Comparison of ENCODE assay signal across 16 mouse cellular contexts in the genomic region with DNA sequence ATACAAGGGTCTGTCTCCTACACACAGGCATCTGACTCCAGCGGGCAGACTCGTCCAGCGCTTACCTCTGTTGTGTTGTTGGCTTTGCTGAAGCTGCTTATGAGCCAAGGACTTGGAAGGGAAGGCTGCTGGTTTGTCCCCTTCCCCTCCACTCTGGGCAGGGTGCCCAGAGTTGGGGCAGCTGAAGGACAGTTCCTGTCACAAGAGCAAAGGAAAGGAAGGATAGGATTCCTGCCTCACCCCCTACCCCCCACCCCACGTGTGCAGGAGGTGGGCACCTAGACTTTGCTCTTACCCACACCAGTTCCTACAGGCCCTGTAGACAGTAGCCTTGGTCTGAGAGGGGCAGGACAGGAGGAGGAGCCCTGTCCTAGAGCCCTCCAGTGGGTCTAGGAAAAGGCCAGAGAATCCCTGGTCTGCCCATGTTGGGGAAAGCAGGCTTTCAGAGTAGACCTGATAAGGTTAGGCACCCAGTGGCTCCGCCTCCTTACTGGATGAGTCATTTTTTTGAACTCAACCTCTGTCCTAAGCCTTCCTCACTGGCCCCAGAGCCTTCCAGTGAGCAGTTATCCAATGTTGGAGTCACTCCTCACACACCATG. TPM values are rescaled to one million over a fixed set of nuclear protein-coding genes. Genes with fewer than 3 reads are reported as not detected.
A peak's percentile ranks its signal among the peaks of the same experiment; 100 is the strongest.
DNase-seq lines count a peak whose midpoint lies in the region; ATAC-seq and TF ChIP-seq lines count a peak whose summit lies in the region.
"Had no signal": no experiment of that assay in that cellular context is flagged by ENCODE, and none has a peak within 500 bp of the region (broad histone marks: within the 10 kb centered on the region; RNA-seq: fewer than 3 reads in every experiment).

No protein-coding gene starts in this region.

- peaks cover 38% of the 10 kb centered on the region for H3K27me3 ChIP-seq in heart, embryonic 10.5 days (ENCODE audit: insufficient read depth, poor library complexity, severe bottlenecking)

- TF ChIP-seq POLR2A in lung, adult 2 months (IDR thresholded peaks at IDR 0.05; ENCODE audit: borderline replicate concordance, extremely low read depth, low read depth, low read length): no peak

- no peak for TF ChIP-seq CTCF in lung, adult 2 months (IDR thresholded peaks at IDR 0.05; ENCODE audit: insufficient read depth, low read length)

- H3K4me3 ChIP-seq in heart, embryonic 10.5 days: no peak overlapping the region
- H3K4me3 ChIP-seq in lung, adult 2 months (replicated peaks; ENCODE audit: extremely low read depth, low read depth, low read length): no peak overlapping the region
- H3K4me3 ChIP-seq: myocyte had no signal

- H3K36me3 ChIP-seq in heart, embryonic 10.5 days: no peaks in the 10 kb centered on the region

- no peak overlapping the region for H3K27ac ChIP-seq in heart, embryonic 10.5 days

- peak; percentile 98 for DNase-seq in heart, adult 11 months
- DNase-seq in heart, embryonic 10.5 days (ENCODE audit: low spot score): no peak
- peak; percentile 16 for DNase-seq in lung, postnatal 10 days
- no peak for DNase-seq in lung, adult 2 months
- peak; percentile 48 for DNase-seq in heart, adult 8-10 months (ENCODE audit: low spot score)
- no peak for DNase-seq in thymus, adult 18-20 months
- DNase-seq: kidney, adult 11 months; right cerebral cortex, postnatal 14 days; thymus, postnatal 14 days had no signal

- H3K9me3 ChIP-seq in heart, embryonic 10.5 days: no peaks in the 10 kb centered on the region

- 0 out of 2 replicates have a peak, but pooled peaks have one; percentile 31 for ATAC-seq in megakaryocyte-erythroid progenitor cell, adult 5-6 weeks (replicated peaks; ENCODE audit: low FRiP score, low TSS enrichment, poor library complexity, severe bottlenecking)
- ATAC-seq: forebrain, embryonic 14.5 days had no signal

- H3K4me1 ChIP-seq in heart, embryonic 10.5 days: peaks cover 6% of the 10 kb centered on the region
- no peaks in the 10 kb centered on the region for H3K4me1 ChIP-seq in lung, adult 2 months (ENCODE audit: control insufficient read depth, insufficient read depth, low read length)

- WGBS in heart, embryonic 10.5 days: 54% methylated on average over 5 of the region's 5 CpGs
- 48% methylated on average over 5 of the region's 5 CpGs for WGBS in lung, adult 2 months

RNA-seq across cellular contexts. Expression of a gene that starts 10.1 kb away (rescaled TPM):
- polyA plus RNA-seq in heart, embryonic 10.5 days (2016; fragmentation: Nextera tagmentation; extraction: Ambion mirVana): 0.10 TPM in 1 of 2 replicates, not detected in the other
- polyA plus RNA-seq in lung, adult 2 months (2012; rRNA removed): 0.16 and 0.22 TPM in 2 replicates
- under 1 TPM in 3 of 4 experiments, not detected in 1; 0.08 to 0.28 (median 0.17) TPM for total RNA-seq in heart, adult 8-10 months (2022)
- total RNA-seq in megakaryocyte-erythroid progenitor cell, adult 5-6 weeks (2014; fragmentation: Nextera tagmentation): not detected in 2 replicates
- not detected in 2 replicates for total RNA-seq in megakaryocyte-erythroid progenitor cell, adult 5-6 weeks (2017)
- total RNA-seq: common myeloid progenitor, adult 5-6 weeks had no signal
- polyA plus RNA-seq: liver, embryonic 11.5 days; myocyte had no signal

RNA-seq across cellular contexts. Expression of a gene that starts 41.0 kb away (rescaled TPM):
- not detected in 2 replicates for polyA plus RNA-seq in heart, embryonic 10.5 days (2016; fragmentation: Nextera tagmentation; extraction: Ambion mirVana)
- polyA plus RNA-seq in lung, adult 2 months (2012; rRNA removed): 0.03 TPM in 1 of 2 replicates, not detected in the other
- not detected for total RNA-seq in heart, adult 8-10 months (2022)
- total RNA-seq in megakaryocyte-erythroid progenitor cell, adult 5-6 weeks (2014; fragmentation: Nextera tagmentation): not detected in 2 replicates
- total RNA-seq in megakaryocyte-erythroid progenitor cell, adult 5-6 weeks (2017): not detected in 2 replicates
- total RNA-seq: CH12.LX; common myeloid progenitor, adult 5-6 weeks; gastrocnemius, adult 8-10 months had no signal

Comparison
In these comparisons a context has a peak if more than half of its experiments do, and no peak if none do; other contexts are left out.
1. DNase-seq: peak in heart, adult 11 months (single experiment), lung, postnatal 10 days (single experiment) and heart, adult 8-10 months (single experiment); none in heart, embryonic 10.5 days (single experiment), lung, adult 2 months (single experiment) and thymus, adult 18-20 months (0 of 2).